Mouse (Mus musculus) kidney, postnatal 36 days (tissue): ENCODE results near the gene Olfr1347.

ENCODE experiments used
- DNase-seq, 2 experiments: peaks; one replicate each; pipeline ENCODE4 v3.0.0; 2021 to 2022; ENCODE audit warnings: mixed read lengths in 2 of 2

Gene Olfr1347

DNA sequence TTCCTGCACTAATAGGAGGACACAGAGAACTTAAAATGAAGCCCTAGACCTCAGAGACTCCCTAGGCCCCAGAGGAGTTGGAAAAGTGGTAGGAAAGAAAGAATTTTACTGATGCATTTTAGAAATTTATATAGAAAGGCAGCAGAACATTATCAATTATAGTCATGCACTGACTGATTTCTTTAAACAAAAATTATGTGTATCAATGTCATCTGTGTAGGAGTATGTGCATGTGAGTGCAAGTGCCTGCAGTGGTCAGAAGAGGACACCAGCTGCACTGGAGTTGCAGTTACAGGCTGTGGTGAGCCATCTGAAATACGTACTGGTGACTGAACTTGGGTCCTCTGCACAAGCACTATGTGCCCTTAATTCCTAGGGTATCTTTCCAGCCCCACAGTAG is at the start of gene Olfr1347:
Gene Olfr1347 (minus strand): TSS at position 101 of the 400 bp plus-strand sequence.
- no peak for DNase-seq

DNA sequence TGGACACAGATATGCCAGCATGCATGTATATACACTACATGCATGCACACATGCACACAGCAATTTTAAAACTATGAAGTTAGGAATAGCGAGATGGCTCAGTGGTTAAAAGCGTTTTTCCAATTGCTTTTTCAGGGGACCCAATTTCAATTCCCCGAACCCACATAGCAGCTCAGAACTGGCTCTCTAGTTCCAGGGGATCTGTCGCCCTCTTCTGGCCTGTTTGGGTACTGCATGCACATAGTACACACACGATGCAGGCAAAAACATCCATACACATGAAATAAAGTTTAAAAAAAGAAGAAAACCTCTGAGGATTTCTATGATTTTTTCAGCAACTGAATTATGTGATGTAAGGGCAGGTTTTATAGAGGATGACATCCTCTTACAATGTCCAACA is 26.6 kb upstream of the Olfr1347 start:
- peak; percentile 1 to 61 for DNase-seq

DNA sequence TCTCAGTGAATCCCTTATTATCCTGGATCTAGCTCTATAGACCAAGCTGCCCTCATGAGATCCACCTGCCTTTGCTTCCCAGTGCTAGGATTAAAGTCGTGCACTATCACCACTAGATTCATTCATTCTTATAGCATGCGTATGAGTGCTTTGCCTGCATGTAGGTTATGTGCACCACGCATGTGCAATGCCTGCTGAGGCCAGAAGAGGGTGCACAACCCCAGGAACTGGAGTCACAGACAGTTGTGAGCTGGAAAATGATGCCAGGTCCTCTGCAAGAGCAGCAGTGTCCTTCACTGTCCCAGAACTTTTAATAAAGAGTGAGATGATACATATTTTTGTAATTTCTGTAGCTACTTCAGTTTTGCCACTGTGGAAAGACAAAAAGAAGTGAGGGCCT is 25.4 kb upstream of the Olfr1347 start:
- no peak for DNase-seq

DNA sequence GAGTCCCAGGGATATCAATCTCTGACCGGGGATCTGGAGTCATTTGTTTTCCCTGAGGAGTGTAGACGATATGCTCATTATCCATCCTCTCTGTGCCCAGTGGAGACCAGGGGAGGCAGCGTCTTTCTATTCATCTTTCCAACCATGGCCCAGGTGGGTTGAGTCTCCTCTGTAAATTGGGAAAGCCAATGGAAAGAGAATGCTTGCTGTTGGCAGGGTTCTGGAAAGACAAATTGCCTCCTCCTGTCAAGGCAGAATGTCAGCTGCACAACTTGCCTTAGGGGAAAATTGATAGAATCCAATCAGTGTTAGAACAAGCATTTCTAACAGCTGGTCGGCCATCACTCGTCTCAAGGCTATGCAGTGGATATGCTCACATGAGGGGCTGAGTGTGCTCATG is 23.3 kb upstream of the Olfr1347 start, which contains the start of gene Olfr1349:
Gene Olfr1349 (minus strand): TSS at position 101 of the 400 bp plus-strand sequence.
- DNase-seq = no peak

- no peak for DNase-seq
These were observed 22.1 kb upstream of the Olfr1347 start for GRCm38 (mm10) chr7:6521666-6522065.

- DNase-seq = no peak
These were observed 9.1 kb upstream of the Olfr1347 start, which contains the start of gene Olfr1348 for GRCm38 (mm10) chr7:6508648-6509047. Olfr1348 (minus strand) TSS chr7:6508748.

DNA sequence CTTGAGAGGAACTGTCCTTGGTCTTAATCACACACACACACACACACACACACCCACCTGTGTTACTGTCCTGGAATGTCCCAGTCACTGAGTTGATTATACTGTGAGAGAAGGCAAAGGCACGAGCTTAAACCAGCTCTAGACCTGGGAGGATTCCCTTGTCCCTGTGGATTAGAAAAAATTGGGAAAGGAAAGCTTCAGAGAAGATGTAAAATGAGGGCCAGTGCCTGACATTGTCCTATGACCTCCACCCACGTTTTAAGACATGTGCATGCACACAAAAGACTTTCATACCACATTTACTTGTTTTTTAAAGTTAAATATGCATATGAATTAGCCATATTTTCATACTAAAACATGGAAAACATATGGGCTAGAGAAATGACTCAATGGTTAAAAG is 12.7 kb downstream of the Olfr1347 start, which contains the start of gene Olfr5:
Gene Olfr5 (minus strand): TSS at position 101 of the 400 bp plus-strand sequence.
- DNase-seq = no peak

GRCm38 (mm10) chr7:6477633-6478032 is 21.9 kb downstream of the Olfr1347 start:
- peak; percentile 69 for DNase-seq

DNA sequence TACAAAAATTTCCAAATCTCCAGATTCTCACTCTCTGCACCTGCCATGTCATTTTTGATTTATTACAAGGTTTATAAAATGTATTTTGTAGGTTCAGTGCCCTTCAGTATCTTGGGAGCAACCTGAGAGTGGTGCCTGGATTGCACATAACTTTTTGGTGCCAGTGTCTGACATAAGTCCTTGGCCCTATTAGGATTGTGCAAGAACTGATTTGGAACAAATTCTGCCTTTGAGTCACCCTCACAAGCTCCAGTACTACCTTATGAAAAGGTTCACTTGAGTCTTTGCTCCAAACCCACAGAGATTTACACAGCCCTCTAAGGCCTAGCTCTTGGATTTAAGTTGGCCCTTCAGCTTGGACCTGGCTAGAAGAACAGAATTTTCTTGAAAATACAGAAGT is 32.6 kb downstream of the Olfr1347 start, which contains the start of gene Olfr1346:
Gene Olfr1346 (plus strand): TSS at position 151 of the 400 bp plus-strand sequence.
- DNase-seq = no peak

- peak in 1 of 2 experiments; percentile 24 for DNase-seq
These were observed 43.2 kb downstream of the Olfr1347 start for GRCm38 (mm10) chr7:6456399-6456798.

DNA sequence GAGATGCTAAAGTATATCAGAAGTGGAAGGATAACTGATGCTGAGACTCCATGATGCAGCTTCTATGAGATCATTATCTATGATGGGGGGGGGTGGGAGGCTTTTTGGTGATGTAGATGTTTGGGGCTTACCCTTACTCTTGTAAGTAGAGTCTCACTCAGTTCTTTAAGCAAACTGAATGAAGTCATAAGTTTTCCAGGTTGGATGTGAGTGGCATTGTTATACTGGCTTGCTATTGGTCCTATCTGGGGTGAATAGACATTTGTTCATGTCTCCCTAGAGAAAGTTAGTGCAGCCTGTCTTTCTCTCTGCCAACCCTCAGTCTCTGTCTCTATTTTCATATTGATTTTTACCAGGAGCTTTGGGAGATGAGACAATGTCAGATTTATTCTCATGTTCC is 43.7 kb downstream of the Olfr1347 start, which contains the start of gene Olfr1336:
Gene Olfr1336 (plus strand): TSS at position 301 of the 400 bp plus-strand sequence.
- no peak for DNase-seq

- DNase-seq = no peak
These were observed 51.8 kb downstream of the Olfr1347 start for GRCm38 (mm10) chr7:6447771-6448170.

DNA sequence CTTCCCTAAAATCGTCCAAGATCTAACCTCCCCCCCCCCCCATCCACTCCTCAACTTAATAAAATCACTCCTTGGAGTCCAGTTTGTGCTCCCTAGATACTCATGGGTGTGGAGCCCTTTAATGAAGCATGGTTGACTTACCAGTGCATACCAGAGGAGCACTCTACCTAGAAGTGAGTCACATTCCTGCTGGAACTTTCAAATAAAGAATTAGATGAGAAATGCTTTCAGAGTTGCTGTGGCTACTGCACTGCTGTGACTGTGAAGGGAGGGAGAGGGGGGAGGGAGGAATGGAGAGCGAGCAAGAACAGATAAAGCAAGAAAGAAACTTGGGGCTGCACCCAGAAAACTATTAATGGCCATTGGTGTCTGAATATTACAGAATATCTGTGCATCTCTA is 58.4 kb downstream of the Olfr1347 start:
- peak in 1 of 2 experiments; percentile 0 for DNase-seq

GRCm38 (mm10) chr7:6438388-6438787 is 61.2 kb downstream of the Olfr1347 start, which contains the start of gene Olfr1344:
Olfr1344 (plus strand) TSS chr7:6438688.
- DNase-seq = no peak
